Mouse (Mus musculus) liver, embryonic 11.5 days (tissue): ENCODE data around the gene Sf3a2. TPM values are rescaled to one million over a fixed set of nuclear protein-coding genes. Genes with fewer than 3 reads are reported as not detected.

Experiments used
- ATAC-seq: fragments of 200-750 bp; cut with Nextera tagmentation; replicated peaks from 2 replicates; pipeline ENCODE4 v1.8.0; 2017; ENCODE audit warnings: moderate number of reproducible peaks, mild to moderate bottlenecking, moderate TSS enrichment, moderate library complexity; ENCODE audit not compliant: low FRiP score
- DNase-seq: peaks from one replicate; pipeline ENCODE4 v3.0.0-alpha.2; 2017; ENCODE audit warnings: low spot score
- H3K27ac ChIP-seq: fragments of 300-500 bp; sonication (generic); 2 replicates; pipeline ENCODE4 v1.5.1; 2014; ENCODE audit warnings: mild to moderate bottlenecking, low read depth, low read length, control low read depth
- H3K27me3 ChIP-seq: fragments of 300-500 bp; sonication (generic); replicated peaks from 2 replicates; pipeline ENCODE4 v1.6.1; 2014; ENCODE audit warnings: low read length, mixed read lengths; ENCODE audit not compliant: control insufficient read depth, insufficient read depth
- H3K36me3 ChIP-seq: fragments of 300-500 bp; sonication (generic); 2 replicates; pipeline ENCODE4 v1.6.1; 2014; ENCODE audit warnings: mild to moderate bottlenecking, low read length, moderate library complexity, mixed read lengths; ENCODE audit not compliant: control insufficient read depth, insufficient read depth
- H3K4me1 ChIP-seq: fragments of 300-500 bp; sonication (generic); replicated peaks from 2 replicates; pipeline ENCODE4 v1.6.1; 2014; ENCODE audit warnings: low read length, mixed read lengths; ENCODE audit not compliant: control insufficient read depth, insufficient read depth
- H3K4me2 ChIP-seq: fragments of 300-500 bp; sonication (generic); 2 replicates; pipeline ENCODE4 v1.6.1; 2014; ENCODE audit warnings: mild to moderate bottlenecking, control low read depth, moderate library complexity
- H3K4me3 ChIP-seq: fragments of 300-500 bp; sonication (generic); 2 replicates; pipeline ENCODE4 v1.5.1; 2014; ENCODE audit warnings: low read depth, low read length, control low read depth
- H3K9ac ChIP-seq: fragments of 300-500 bp; sonication (generic); 2 replicates; pipeline ENCODE4 v1.6.1; 2014; ENCODE audit warnings: low read depth, low read length, control low read depth
- H3K9me3 ChIP-seq: fragments of 300-500 bp; sonication (generic); 2 replicates; pipeline ENCODE4 v1.6.1; 2016; ENCODE audit warnings: low read length, inconsistent platforms, mixed read lengths; ENCODE audit not compliant: control insufficient read depth
- WGBS: fragments of 180-500 bp; shearing (Covaris S2); extraction: QIAGEN DNeasy Blood & Tissue Kit; methylation state at CpG from one replicate; pipeline ENCODE4 v1.1.7; 2014; 5-methylcytosine and 5-hydroxymethylcytosine counted together
- polyA plus RNA-seq: library from polyadenylated mRNA; unstranded; fragments of >200 nt; fragmentation: Nextera tagmentation; extraction: Ambion mirVana; gene quantifications from 2 replicates; pipeline ENCODE4 v1.2.1, GENCODE M21; 2014

Sf3a2 gene
- 116 and 121 TPM in 2 replicates for polyA plus RNA-seq

DNA sequence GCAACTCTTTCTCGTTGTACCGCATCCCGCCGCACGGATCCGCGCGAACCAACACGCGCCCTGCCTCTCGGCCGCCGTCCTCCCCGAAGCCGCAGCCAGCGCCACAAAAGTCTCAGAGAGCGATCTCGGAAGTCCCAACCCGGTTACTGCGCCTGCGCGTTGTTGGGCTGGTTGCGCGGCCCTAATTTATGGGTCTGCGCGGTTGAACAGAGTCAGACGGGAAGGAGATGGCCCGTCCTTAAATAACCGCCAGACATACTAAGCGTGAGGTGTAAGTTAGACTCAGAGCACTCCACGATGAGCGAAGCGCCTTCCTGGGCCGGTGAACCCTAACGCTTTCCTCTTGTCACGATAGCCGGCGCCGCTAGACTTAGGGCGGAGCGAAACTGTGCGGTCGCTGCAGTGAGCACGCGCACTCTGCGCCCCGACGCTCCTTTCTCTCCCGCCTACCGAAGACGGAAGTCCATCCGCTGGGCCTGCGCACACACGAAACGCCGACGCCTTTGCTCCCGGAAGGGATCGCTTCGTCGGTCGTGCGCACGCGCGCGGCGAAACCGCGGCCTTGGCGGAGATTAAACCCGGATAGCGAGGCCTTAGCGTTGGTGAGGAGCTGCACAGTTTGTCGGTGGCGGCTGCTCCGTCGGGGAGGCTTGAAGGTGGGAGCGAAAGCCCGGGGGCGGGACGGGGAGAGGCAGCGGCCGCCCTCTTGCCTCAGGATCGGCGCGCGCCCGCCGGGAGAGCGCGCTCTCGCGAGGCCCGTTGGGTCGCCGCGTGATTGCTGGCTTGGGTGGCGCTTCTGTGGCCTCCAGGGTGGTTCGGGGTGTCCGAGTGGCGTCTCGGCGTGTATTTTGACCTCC, at the start of gene Sf3a2, which contains the start of gene Plekhj1:
Gene Sf3a2, plus strand, starts transcription at position 49 of the 857 bp plus-strand sequence.
Gene Plekhj1, minus strand, starts transcription at position 477 of the 857 bp plus-strand sequence.
- ATAC-seq (peak; percentile 90), DNase-seq (peak; percentile 95)
- Histone ChIP-seq H3K9ac (peak within 1 kb of the TSS; percentile 98), H3K27ac (peak within 1 kb of the TSS; percentile 98), H3K4me3 (peak within 1 kb of the TSS; percentile 89), H3K36me3 (peaks cover 52% of the 10 kb centered on the region), H3K9me3 (no peaks in the 10 kb centered on the region), H3K4me1 (peaks cover 19% of the 10 kb centered on the region), H3K4me2 (peak within 1 kb of the TSS; percentile 87), H3K27me3 (no peaks in the 10 kb centered on the region)
- whole genome bisulfite sequencing = under 1% methylated on average over 104 of the region's 104 CpGs

DNA sequence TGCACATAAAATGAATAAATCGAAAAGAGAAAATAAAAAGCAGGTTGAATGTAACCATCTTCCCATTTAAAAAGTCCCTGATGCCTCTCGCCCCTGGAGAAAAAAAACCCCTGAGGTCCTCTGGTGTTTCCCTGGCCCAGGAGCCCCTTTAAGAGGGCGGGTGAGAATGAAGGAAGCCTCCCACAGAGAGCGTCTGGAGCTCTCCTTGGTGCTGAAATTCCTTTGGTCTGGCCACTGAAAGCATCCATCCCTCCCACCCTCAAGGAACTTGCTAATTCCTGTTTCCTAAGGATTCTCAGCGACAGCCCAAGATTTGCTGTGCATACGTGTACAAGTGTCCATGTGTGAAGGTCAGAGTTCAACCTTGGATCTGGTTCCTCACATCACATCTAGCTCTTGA, 49.4 kb upstream of the Sf3a2 start:
- Histone ChIP-seq H3K9me3 (no peaks in the 10 kb centered on the region), H3K27ac (no peak overlapping the region), H3K36me3 (no peaks in the 10 kb centered on the region), H3K4me1 (peaks cover 20% of the 10 kb centered on the region), H3K27me3 (no peaks in the 10 kb centered on the region), H3K4me2 (no peak overlapping the region), H3K9ac (no peak overlapping the region), H3K4me3 (no peak overlapping the region)
- DNase-seq = peak; percentile 61
- WGBS = 11% methylated on average over 6 of the region's 6 CpGs
- no peak for ATAC-seq

DNA sequence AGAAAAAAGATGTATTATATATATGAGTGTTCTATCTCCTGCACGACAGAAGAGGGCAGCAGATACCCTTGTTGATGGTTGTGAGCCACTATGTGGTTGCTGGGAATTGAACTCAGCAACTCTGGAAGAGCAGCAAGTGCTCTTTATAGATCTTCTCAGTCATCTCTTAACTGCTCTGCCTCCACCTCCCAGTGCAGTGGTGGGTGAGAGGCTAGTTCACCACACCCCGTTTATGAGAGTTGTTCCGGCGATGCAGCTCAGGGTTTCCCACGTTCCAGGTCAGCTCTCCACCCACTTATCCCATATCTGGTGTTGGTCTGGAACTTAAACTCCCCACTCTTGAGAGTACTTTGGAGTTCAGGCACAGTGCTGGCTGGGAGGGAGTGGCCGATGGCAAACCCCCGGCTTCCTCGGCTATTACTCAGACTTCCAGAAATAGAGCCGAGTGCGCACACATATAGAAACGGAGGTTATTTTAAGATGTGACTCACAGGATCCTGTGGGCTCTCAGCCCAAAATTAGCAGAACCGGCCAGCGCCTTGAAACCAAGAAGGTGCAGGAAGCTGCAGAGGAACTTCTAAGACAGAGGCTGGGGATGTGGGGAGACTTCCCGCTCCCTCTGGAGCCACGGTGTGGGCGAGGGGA, 46.7 kb upstream of the Sf3a2 start:
- Histone ChIP-seq H3K27me3 (no peaks in the 10 kb centered on the region), H3K27ac (peak overlapping the region; percentile 16), H3K4me1 (peaks cover 20% of the 10 kb centered on the region), H3K4me2 (peak overlapping the region; percentile 80), H3K36me3 (no peaks in the 10 kb centered on the region), H3K9ac (peak overlapping the region; percentile 36; the same call in 1 of the 2 replicates), H3K9me3 (no peaks in the 10 kb centered on the region), H3K4me3 (peak overlapping the region; percentile 24)
- ATAC-seq (no peak), DNase-seq (peak; percentile 46)
- WGBS = 8% methylated on average over 16 of the region's 16 CpGs

DNA sequence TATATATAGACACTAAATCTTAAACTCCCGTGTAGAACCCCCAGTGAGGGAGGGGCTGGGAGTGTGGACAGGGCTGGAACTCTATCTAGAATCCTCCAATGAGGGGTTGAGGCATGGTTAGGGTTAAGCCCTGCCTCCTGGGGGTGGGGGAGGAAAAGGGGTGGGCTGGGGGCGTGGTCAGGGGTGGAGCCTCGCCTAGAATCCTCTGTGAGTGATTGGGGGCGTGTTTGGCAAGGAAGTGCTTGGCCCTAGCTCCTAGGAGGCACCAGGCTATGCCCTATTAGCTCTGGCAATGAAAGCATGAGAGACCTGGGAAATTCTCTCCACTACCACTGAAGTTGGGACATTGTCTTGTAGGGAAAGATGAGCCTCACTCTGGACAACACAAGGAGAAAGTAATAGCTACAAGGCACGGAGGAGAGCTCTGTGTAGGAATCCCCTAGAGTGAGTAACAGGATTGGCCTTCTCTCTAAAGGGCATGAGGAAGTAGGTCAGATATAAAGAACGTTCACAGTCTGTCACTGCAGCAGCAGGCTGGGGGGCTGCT, 45.8 kb upstream of the Sf3a2 start:
- peak overlapping the region; percentile 80 for H3K4me2 ChIP-seq
- peaks cover 28% of the 10 kb centered on the region for H3K4me1 ChIP-seq
- WGBS = 5% methylated on average over 6 of the region's 6 CpGs
- H3K9ac ChIP-seq = peak overlapping the region; percentile 36; the same call in 1 of the 2 replicates
- H3K4me3 ChIP-seq = peak overlapping the region; percentile 24
- peak overlapping the region; percentile 10 for H3K27ac ChIP-seq
- H3K9me3 ChIP-seq = no peaks in the 10 kb centered on the region
- ATAC-seq = peak; percentile 83
- H3K36me3 ChIP-seq = no peaks in the 10 kb centered on the region
- DNase-seq = peak; percentile 89
- no peaks in the 10 kb centered on the region for H3K27me3 ChIP-seq

DNA sequence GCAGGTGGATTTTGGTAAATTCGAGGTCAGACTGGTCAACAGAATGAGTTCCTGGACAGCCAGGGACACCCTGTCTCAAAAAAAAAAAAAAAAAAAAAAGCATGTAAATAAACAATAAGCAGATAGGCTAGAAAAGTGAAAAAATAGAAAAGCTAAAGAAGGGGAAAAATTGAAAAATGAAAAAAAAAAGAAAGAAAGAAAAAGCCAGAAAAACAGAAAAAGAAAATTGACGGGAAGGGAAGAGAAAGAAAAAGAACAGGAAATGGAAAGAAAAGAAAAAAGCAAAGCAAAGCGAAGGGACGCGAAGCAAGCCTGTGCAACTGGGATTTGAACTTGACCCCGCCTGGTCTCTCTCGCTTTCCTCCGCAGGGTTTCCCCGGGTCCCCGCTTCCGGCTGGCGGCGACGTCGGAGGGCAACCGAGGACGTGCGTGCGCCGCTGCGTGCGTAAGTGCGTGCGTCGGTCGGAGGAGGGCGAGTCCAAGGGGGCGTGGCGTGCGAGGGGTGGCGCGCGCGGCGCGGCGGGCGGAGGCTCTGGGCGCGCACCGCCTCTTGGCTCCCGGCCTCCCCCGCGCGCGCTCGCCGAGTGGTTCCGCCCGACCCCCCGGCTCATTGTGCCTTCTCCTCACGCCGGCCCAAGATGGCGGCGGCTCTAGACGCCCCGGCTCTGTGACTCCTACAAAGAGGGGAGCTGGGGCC, 43.3 kb upstream of the Sf3a2 start, which contains the start of gene Dot1l:
Gene Dot1l, plus strand, starts transcription at position 613 of the 697 bp plus-strand sequence.
- no peaks in the 10 kb centered on the region for H3K27me3 ChIP-seq
- peak; percentile 99 for DNase-seq
- under 1% methylated on average over 56 of the region's 57 CpGs for WGBS
- H3K4me1 ChIP-seq = peaks cover 53% of the 10 kb centered on the region
- no peaks in the 10 kb centered on the region for H3K9me3 ChIP-seq
- H3K27ac ChIP-seq = peak within 1 kb of the TSS; percentile 81
- no peaks in the 10 kb centered on the region for H3K36me3 ChIP-seq
- H3K4me2 ChIP-seq = peak within 1 kb of the TSS; percentile 83
- ATAC-seq = peak; percentile 86
- H3K9ac ChIP-seq = peak within 1 kb of the TSS; percentile 94
- H3K4me3 ChIP-seq = peak within 1 kb of the TSS; percentile 95

DNA sequence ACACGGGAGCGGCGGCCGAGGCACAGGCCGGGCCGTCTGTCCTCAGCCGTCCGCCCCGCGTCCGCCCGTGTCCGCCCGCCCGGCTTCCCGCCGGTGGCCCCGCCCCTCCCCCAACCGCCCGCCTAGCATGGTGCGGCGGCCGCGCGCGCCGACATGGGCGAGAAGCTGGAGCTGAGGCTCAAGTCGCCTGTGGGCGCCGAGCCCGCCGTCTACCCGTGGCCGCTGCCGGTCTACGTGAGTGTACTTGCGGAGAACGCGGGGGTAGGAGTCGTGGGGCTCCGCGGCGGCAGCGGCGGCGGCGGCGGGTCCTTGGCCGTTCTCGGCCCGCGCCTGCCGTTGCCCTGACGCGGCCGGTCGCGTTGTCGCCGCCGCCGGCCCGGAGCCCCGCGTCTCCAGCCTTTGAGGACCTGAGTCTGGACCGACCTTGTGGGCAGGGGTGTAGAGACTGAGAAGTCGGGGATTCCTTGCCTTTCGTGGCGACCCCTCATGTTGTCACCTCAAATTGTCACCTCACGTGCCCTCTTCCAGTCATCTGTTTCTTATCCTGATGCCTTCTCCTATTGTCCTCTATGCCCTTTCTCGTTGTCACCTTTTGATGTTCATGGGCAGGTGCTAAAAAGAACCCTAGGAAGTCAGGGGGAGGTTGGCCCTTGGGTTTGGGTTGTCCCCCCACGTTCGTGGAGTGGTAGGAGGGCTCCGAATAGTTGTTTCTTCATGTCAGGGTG, 42.5 kb upstream of the Sf3a2 start:
- Histone ChIP-seq H3K27me3 (no peaks in the 10 kb centered on the region), H3K36me3 (no peaks in the 10 kb centered on the region), H3K4me3 (peak overlapping the region; percentile 95), H3K9me3 (no peaks in the 10 kb centered on the region), H3K4me2 (peak overlapping the region; percentile 83), H3K27ac (peak overlapping the region; percentile 81), H3K4me1 (peaks cover 57% of the 10 kb centered on the region), H3K9ac (peak overlapping the region; percentile 94)
- under 1% methylated on average over 56 of the region's 75 CpGs for WGBS
- DNase-seq (peak; percentile 46), ATAC-seq (peak; percentile 44)

DNA sequence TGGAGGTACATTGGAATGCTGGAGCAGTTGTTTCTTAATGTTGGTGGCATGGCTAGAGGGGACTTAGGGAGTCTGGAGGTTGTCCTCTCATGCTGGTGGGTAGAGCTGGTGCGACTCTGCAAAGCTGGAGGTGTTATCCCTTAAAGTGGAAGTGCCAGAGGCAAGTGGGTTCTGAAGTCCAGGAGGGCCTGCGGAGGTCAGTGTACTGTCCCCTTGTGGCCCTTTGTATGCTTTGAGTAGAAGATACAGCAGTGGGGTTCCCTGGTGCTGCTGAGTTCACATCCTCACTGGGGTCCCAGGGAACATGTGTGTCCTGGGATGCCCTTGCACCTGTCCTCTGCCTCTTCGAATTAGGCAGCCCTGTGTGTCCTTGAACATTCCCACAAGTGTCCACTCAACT, 41.9 kb upstream of the Sf3a2 start:
- WGBS = 18% methylated on average over 3 of the region's 3 CpGs
- DNase-seq = no peak
- Histone ChIP-seq H3K27ac (no peak overlapping the region), H3K4me1 (peaks cover 60% of the 10 kb centered on the region), H3K9ac (peak overlapping the region; percentile 94), H3K36me3 (no peaks in the 10 kb centered on the region), H3K27me3 (no peaks in the 10 kb centered on the region), H3K4me2 (peak overlapping the region; percentile 83), H3K4me3 (peak overlapping the region; percentile 95), H3K9me3 (no peaks in the 10 kb centered on the region)
- no peak for ATAC-seq
